Mouse (Mus musculus): ENCODE results near the gene Rnf8.
"Not testable (repeated sequence)": the region's sequence is repeated elsewhere in the genome, so short reads cannot be mapped to it uniquely, and the experiment has no call there.

The Rnf8 gene

DNA sequence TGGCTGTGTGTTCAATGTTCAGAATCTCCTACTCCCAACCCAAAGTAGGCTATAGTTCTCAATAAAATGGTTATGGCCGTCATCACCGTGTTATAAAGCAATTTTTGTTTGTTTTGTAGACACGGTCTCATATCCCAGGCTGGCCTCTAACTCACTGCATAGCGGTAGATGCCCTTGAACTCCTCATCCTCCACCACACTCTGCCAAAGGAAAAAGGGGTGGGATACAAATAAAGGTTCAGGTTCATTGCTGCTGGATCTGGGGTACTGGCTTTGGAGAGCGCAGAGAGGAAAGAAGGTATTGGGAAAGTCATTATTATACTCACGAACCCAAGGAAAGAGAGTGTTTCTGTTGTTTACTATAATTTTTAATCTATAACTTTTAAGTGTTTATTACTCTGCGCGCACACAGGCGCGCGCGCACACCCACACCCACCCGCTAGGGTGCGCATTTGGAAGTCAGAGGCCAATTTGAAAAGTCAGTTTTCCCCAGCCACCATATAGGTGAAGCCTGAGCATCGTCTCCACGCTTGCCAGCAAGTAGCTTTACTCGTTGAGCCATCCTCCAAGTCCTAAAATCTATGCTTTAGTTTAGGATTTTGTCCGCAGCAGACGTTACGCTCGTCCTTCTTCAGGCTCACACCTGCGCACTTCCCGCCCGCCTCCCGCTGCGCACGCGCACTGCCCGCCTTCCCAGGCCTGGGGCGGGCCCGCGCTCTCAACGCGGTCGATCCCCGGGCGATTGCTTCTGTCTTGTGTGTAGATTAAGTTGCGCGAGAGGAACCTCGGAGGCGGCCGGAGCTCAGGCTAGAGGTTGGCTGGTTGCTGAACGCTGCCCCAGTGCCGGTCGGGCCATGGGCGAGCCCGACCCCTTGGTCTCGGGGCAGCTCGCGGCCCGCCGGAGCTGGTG is at the start of gene Rnf8, which contains the start of gene Gm28043:
Gene Rnf8 (plus strand): TSS at position 676 of the 909 bp plus-strand sequence.
Gene Gm28043 (plus strand): TSS at position 762 of the 909 bp plus-strand sequence.
- in situ Hi-C loops (cut with MboI, MseI): no loop called here

DNA sequence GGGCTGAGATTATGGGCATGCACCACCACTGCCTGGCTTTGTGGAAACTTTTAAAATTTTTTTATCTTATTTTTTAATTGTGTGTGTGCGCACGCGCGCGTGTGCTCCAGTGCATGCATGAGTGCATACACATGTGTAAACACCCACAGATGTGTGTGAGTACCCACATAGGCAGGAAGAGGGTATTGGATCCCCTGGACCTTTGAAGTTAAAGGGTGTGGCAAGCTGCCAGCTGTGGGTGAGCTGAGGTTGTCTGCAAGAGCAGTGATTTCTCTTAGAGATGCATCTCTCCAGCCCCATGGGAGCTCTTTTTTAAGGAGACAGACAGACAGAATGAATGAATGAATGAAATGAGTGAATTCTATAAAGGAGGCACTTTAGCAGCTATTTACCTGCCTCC is 49.1 kb upstream of the Rnf8 start:
- in situ Hi-C loops (cut with MboI, MseI): no loop called here

DNA sequence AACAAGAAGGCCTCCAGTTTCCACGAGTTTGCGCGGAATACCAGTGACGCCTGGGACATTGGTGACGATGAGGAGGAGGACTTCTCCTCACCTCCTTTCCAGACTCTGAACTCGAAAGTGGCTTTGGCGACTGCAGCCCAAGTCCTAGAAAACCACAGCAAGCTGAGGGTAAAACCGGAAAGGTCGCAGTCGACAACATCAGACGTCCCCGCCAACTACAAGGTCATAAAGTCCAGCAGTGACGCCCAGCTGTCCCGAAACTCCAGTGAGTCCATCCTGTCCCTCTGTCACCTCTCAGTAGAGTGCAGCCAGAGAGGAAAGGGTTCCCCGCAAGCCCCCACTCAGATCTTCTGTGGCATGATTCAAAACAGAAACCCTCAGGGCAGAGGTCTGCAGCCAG is 46.2 kb upstream of the Rnf8 start:
- in situ Hi-C loops (cut with MboI, MseI): no loop called here

DNA sequence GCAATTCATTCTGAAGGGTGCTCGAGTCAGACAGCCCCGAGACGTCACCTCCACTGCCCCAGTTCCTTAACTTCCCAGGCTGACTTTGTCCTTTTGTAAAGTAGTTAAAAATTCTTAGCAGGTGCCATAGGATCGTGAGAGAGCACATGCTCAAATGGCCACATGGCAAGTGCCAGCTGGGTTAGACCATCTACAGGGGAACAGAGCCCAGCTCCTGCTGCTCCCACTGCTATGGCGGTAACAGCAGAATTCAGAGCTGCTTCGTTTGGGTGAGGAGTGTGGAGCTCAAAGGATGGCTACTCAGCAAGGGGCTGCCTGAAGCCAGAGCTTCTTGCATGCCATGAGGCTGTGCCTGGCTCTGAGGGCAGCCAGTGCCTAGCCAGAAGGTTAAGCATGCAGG is 44.8 kb upstream of the Rnf8 start:
- in situ Hi-C loops (cut with MboI, MseI): no loop called here

DNA sequence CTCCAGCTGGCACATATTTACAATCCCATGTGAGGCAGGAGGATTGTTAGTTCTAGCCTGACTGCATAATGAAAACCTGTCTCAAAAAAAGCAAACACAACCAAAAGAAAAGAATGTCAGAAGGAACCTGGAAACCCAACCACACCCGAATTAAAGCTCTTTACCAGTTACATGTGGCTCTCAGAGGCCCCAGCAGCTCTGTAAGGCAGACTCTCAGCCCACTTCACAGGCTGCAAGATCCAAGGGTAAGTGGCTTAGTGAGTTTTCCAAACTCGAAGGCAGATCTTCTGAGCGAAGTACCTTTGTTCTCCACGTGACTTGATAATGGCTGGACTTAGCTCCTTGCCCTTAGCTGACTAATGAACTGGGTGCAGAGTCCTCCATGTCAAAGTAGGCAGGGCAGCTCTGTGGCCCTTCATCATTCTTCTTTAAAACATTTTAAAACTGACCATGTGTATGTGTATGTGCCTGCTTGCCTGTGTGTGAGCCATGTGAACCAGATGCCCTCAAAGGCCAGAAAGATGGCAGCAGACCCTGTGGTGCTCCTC is 34.9 kb upstream of the Rnf8 start:
- in situ Hi-C loops (cut with MboI, MseI): loop anchor here (5.0 kb wide), 1 partner anchor 68 kb away; no protein-coding TSS in a partner anchor

DNA sequence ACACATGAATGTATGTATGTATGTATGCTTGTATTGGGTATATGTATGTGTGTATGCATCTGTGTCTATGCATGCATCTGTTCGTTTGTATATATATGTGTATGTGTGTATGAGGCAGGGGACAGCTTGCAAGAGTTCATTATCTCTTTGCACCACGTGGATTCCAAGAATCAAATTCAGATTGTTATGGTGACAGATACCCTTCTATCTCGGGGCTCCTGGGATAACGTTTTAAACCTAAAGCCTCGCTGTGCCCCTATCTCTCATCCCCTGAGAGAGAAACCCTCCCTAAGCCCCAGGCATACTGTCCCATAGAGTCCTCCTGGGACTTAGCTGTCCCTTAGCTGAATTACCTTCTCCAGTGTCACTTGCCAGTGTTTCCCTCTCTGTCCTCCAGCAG is 31.0 kb upstream of the Rnf8 start:
- in situ Hi-C loops (cut with MboI, MseI): no loop called here

DNA sequence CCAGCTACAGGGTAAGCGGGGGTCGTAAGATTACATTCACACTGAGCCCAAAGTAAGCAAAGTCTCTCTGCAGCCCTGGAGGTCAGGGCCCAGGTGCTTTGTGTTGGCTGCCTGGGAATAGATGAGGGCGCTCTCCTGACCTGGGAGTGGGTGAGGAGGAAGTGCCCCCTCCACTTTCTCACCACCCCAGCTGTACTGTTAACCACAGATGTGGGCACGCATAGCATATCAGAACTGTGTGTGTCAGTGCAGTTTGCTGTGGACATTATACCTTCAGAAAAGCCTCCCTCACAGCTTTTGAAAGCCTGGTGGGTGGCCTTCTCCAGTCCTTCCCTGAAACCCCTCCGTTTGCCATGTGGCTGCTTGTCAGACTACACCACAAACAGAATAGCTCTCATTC is 30.3 kb upstream of the Rnf8 start:
- in situ Hi-C loops (cut with MboI, MseI): no loop called here

DNA sequence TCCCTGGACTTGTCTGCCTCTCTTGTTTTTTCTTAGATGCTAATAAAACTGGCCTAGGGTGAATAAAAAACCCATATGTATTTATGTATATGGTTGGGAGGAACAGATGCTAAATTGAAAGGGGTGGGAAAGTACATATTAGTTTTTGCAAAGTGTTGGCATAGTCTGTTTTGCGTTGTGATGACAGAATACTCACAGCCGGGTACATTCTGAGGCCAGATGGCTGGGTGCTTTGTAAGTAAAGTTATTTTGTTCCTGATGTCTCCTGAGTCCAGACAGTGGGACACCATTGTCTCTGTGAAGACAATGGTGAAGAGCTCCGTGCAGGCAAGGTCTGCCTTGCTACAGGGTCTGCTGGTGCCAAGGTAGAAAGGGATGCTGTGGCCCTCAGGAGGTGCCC is 29.9 kb upstream of the Rnf8 start:
- in situ Hi-C loops (cut with MboI, MseI): no loop called here

DNA sequence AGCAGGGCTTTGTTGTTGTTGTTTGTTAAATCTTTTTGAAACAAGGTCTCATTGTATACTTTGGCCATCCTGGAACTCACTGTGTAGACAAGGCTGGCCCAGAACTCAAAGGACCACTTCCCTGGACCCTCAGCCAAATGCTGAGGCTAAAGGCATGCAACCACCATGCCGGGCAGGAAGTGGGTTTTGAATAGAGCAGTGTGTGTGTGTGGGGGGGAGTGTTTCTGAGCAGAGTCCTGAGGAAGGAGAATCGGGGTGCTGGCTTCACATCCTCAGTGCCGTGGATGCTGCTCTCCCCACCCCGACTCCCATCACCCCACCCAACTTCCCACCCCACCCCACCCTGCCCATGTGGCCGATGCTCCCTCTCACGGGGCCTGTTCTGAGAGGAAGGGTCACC is 29.1 kb upstream of the Rnf8 start:
- in situ Hi-C loops (cut with MboI, MseI): no loop called here

DNA sequence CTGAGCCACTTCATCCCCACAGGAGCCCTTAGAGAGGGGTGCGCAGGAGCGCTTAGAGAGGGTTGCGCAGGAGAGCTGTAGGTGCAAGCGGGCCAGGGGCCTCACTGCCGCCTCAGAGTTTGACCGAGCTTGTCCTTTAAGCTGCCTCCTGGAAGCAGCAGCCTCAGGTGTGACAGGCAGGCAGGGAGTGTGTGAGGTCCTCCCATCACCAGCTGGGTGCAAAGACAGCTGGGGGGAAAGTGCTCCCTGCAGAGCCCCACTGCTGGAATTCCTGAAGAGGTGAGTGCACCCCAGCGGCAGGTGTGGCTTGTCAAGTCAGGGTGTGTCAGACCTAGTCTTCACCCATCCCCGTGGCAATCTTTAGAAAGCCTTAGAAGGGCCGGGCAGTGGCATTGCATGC is 27.7 kb upstream of the Rnf8 start:
- in situ Hi-C loops (cut with MboI, MseI): no loop called here

DNA sequence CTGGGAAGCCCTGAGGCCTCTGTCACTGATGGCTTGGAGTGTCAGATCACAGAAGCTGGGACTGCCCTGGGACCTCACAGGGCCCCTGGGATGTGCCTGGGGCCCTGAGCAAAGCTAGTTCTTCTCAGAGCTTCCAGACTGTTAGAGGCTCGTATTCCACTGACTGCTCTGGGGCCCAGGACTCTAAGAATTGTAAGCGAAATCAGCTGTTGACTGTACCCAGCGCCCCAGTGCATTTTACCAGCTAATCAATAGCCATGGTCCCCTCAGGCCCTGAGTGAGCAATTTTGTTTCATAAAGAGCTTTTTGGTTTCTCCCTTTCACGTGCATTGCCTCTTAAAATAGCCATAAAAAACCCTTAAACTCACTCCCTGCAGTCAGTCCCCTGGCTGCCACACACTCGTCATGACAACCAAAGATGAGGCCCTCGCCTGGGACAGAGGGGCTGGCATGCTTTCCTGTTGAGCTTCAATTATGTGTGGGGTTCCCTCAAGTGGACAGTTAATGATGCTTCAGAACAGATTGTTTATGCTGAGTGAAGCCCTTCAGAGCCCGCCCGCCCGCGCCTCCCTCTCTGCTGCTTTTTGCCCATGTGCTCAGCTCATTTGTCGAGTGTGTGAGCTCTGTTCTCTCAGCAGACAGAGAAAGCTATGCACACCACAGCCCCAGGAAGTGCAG is 25.2 kb upstream of the Rnf8 start:
- in situ Hi-C loops (cut with MboI, MseI): no loop called here

DNA sequence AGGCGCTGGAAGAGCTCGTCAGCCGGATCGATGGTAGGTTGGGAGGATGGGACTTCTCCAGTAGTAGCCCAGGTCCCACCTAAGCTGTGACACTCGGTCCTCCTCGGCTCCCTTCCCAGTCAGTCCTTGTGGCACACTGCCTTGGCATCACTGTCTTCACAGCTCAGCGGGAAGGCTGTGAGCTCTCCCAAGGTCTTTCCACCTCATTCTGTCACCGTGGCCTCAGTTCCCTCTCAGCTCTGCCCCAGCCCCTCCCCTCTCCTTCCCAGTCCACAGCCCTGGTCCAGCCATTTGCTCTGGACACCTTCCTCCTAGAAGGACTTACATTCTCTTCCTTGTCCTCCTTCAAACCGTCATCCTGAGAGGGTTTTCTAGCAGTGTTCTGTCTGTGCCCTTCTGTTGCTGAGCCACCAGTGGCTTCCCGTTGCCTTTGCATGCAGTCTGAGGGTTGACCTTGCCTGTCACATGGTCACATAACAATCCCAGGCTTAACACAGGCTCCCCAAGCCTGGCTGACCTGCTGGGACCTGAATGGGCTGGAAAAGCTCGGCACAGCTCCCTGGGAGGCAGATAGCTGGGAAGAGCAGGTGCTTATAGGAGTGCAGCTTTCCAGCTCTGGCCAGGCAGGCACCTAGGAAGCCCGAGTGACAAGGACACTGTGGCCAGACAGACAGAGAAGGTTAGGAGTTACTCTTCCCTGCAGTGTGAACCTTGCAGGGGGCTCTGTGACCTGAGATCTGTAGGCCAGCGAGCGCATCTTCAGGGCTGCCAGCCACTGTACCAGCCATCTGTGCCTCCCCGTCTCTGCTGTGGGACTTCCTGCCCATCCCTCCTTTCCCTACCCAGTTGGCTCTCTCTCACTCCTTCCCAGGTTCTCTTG is 18.5 kb upstream of the Rnf8 start:
- in situ Hi-C loops (cut with MboI, MseI): no loop called here

DNA sequence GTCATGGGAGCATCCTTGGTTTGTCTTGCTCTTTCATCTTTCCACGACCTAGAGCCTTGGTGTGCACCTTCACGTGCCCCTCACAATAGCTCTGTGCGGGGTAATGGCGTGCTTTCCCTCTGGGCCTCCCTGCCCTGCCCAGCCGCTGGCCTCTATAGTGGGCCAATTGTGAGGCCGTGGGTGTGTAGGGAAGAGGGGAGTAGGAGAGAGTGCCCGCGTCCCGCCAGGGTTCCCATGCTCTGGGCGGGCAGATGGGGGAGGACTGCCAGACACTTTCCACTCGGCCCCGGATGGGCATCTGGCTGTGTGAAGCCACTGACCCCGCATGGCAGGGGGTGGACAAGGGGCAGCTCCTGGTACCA is 17.8 kb upstream of the Rnf8 start:
- in situ Hi-C loops (cut with MboI, MseI): no loop called here

DNA sequence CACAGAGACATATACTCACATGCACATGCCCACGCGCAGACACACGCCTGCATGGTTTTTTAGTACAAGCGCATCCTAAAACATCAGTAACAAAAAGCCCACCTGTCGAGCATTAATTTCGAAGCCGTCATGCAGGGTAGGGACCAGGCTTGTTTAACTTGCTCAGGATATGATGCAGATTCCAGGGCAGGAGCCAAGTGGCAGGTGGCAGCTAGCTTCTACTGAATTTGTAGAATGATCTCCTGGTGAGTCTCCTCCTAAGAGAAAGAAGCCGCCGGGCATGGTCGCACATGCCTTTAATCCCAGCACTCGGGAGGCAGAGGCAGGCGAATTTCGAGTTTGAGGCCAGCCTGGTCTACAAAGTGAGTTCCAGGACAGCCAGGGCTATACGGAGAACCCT is 15.5 kb upstream of the Rnf8 start:
- in situ Hi-C loops (cut with MboI, MseI): no loop called here

DNA sequence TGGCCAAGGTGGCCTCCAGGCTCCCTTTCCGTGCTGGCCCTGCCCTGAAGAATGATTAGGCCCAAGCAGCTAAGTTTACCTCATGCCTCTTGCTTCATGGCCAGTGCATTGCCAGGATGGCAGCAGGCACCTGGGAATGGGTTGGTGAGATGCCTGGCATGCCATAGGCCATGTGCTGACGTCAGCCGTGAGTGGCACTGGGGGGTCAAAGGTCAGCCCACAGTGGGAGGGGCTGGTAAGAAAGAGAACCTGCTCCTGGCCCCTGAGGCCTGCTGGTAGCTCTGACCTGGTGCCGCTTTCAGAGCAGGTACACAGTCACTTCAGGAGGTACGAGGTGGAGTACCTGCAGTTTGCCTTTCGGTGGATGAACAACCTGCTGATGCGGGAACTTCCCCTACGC is 15.1 kb upstream of the Rnf8 start:
- in situ Hi-C loops (cut with MboI, MseI): no loop called here

DNA sequence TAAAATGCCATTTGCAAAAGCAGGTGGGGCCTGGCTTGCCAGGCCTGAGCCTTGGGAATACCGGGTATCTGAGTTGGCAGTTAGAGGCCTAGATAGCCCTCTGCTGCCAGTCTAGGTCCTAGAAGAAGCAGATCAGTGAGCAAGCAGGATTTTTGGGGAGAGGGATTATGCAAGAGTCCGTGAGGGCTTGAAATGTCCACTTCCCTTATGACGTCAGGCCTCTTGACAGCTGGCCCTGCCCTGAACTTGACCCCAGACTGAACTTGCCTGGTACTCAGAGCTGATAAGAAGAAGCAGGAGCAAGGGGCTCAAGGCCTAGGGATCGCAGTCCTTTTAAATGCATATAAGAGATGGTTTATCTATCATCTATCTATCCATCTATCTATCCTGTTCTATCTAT is 13.2 kb upstream of the Rnf8 start:
- in situ Hi-C loops (cut with MboI, MseI): loop anchor here (5.0 kb wide), 1 partner anchor 74 kb away; no protein-coding TSS in a partner anchor

DNA sequence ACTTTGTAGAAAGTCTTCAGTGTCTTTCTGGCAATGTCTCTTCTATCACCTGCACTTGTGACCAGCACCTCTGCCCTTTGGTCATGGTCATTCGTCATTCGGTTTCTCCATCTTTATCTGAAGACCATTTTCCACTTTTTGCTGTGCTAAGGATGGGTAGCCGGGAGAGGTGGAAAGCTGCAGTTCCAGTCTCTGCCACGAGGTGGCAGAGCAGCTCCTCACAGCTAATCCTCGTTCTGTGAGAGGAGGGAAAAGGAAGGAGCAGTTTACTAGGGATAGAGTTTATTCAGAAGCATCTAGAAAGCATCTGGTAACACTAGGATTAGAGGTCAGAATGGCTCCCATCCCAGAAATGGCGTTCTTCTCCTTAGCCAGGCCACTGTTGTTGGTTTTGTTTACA is 11.3 kb upstream of the Rnf8 start:
- in situ Hi-C loops (cut with MboI, MseI): loop anchor here (5.0 kb wide), 1 partner anchor 76 kb away; no protein-coding TSS in a partner anchor

DNA sequence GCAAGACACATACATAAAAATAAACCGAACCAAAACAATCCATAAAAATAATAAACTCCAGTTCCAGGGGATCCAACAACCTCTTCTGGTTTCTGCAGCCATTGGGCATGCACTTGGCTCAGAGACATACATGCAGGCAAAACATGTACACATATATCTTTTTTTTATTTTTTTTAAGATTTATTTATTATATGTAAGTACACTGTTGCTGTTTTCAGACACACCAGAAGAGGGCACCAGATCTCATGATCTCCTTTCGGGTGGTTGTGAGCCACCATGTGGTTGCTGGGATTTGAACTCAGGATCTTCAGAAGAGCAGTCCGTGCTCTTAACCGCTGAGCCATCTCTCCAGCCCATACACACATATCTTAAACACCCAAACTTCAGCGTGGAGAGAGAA is 1.1 kb upstream of the Rnf8 start:
- in situ Hi-C loops (cut with MboI, MseI): not testable (repeated sequence)

DNA sequence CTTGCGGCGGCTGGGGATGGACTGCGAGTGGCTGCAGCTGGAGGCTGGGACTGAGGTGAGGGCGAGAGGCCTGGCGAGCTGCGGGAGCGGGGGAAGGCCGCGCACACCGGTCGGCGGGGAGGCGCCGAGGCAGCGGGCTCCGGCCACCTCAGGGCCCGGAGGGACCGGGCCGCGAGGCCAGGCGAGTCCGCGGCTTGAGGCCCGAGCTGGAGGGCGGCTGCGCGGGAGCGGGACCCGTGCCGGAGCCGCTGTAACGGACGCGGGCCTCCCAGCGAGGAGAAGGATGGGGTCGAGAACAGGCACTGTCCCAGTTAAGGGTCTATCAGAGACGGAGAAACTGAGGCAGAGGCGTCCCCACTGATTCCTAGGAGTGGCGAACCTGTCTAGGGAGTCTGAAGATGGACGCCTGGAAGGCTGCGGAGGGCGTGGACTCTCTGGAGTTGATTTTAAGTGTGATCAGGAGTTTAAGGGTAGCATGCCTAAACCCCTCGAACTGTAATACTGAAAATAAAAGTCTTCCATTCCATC is 498 bp downstream of the Rnf8 start:
- in situ Hi-C loops (cut with MboI, MseI): no loop called here

DNA sequence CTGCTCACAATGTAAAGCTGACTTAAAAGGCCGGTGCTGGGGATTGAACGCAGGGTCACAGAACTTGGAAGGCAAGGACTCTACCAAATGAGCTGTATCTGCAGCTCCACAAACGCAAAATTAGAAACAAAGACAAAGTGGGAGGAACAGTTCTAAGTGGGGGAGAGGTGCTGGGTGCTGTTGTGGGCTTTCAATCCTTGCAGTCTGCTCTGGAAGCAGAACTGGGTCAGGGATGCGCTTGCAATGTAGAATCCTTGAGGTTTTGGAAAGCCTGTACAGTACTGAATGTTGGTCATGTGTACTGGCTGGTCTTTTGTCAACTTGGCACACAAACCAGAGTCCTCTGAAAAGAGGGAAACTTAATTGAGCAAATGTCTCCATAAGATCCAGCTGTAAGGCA is 1.0 kb downstream of the Rnf8 start:
- in situ Hi-C loops (cut with MboI, MseI): no loop called here

DNA sequence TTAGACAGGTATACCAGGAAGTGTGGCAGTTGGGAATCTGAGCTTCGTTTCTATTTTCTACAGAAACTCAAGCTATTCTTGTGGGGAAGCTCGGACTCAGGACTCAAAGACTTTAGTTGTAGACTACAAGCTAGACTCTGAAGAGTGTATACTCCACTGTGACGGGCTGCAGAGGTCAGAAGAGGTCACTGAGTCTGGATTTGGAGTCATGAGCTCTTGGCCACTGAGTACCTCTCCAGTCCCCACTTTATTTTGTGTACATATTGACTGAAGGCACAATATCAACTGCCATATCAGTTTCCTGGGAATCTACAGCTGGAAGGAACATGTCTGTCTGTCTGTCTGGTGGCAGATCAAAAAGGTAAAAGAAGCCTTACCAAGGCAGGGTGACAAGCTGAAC is 4.6 kb downstream of the Rnf8 start:
- in situ Hi-C loops (cut with MboI, MseI): no loop called here
